Mouse (Mus musculus): ENCODE data around the gene Lama4. TPM values are rescaled to one million over a fixed set of nuclear protein-coding genes. Genes with fewer than 3 reads are reported as not detected.
A peak's percentile ranks its signal among the peaks of the same experiment; 100 is the strongest.

Gene Lama4
- total and polyA plus RNA-seq, 3 experiments, result not detected

DNA sequence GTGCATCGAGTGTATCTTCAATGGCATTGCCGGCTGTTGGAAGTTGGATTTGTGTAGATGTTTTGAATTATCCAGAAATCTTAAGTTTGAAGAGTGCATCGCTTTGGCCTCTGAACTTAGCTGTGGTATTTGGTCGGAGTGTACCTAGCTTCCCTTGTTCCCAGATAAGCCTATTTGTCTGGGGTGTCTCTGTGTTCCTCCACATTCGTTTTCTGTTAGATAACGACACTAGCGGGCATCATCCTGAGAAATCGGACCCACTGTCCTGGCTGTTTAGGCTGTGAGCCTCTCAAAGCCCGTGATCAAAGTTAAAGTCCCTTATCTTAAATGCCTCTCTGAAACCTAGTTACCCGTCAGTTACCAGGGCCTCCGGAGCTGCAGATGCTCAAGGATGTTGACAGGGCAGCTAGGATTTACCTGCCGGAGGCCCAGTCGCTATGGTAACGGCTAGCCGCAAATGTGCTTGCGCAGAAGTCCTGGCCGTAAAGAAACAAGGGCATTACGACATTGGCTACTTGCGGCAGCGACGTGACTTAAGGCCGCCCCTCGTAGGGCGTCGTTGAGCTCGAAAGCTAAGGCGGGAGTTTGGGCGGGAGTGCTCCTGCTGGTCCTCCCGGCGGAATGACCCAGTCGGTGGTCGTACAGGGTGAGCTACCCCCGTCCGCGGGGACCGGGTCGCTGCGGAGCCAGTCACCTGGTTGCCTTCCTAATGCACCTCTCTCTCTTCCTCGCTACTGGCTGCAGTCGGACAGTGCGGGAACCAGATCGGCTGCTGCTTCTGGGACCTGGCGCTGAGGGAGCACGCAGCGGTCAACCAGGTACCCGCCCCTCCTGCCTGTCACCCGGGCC lies 168.4 kb downstream of the Lama4 start, which contains the start of the genes Fam229b and Tube1:
Gene Fam229b, minus strand, starts transcription at position 453 of the 849 bp plus-strand sequence.
Gene Tube1, plus strand, starts transcription at position 515 of the 849 bp plus-strand sequence.
- Histone ChIP-seq H3K4me1 (ENCODE audit: control insufficient read depth in 1 of 2, insufficient read depth in 2 of 2, low read length in 2 of 2) (no peaks in the 10 kb centered on the region; a peak in 2 of 4 replicates), H3K4me3 (ENCODE audit: control insufficient read depth in 1 of 2, insufficient read depth in 1 of 2, low read depth in 2 of 2, low read length in 2 of 2) (peak within 1 kb of the TSS; percentile 67 to 92), H3K9ac (ENCODE audit: control insufficient read depth, low read depth, low read length, poor library complexity, severe bottlenecking) (peak within 1 kb of the TSS; percentile 91), H3K9me3 (replicated peaks; ENCODE audit: insufficient read depth, low read length) (no peaks in the 10 kb centered on the region), H3K27me3 (ENCODE audit: control insufficient read depth in 1 of 2, insufficient read depth in 2 of 2, low read length in 2 of 2) (no peaks in the 10 kb centered on the region), H3K79me2 (ENCODE audit: control insufficient read depth, insufficient read depth, low read length, poor library complexity) (no peaks in the 10 kb centered on the region), H3K36me3 (ENCODE audit: control insufficient read depth in 1 of 2, insufficient read depth in 2 of 2, low read length in 2 of 2) (peaks cover 0 to 7% of the 10 kb centered on the region in 2 experiments; a peak in 2 of 4 replicates), H3K27ac (ENCODE audit: control insufficient read depth, low read depth, low read length) (no peak within 1 kb of the TSS)
- DNase-seq (ENCODE audit: low read depth, low spot score), result peak; percentile 90
- peak; percentile 42; the same call in 1 of the 2 replicates for TF ChIP-seq ELF1 (IDR thresholded peaks at IDR 0.05; ENCODE audit: low read depth, low read length)
- no peak for TF ChIP-seq CTCF (IDR thresholded peaks at IDR 0.05 in 2 of 3, conservative IDR thresholded peaks at IDR 0.05 in 1 of 3; ENCODE audit: control insufficient read depth in 1 of 3, insufficient read depth in 1 of 3, low read depth in 2 of 3, low read length in 3 of 3, poor library complexity in 1 of 3, severe bottlenecking in 1 of 3)
- no peak for TF ChIP-seq POLR2AphosphoS2 (IDR thresholded peaks at IDR 0.05; ENCODE audit: low read length)
- no peak for TF ChIP-seq MYC (IDR thresholded peaks at IDR 0.05; ENCODE audit: low read depth, low read length)
- no peak for TF ChIP-seq USF2 (IDR thresholded peaks at IDR 0.05; ENCODE audit: borderline replicate concordance in 1 of 2, insufficient read depth in 1 of 2, low read depth in 1 of 2, low read length in 2 of 2)
- TF ChIP-seq NRF1 (IDR thresholded peaks at IDR 0.05; ENCODE audit: insufficient read depth, low read depth, low read length, poor library complexity, severe bottlenecking), result peak; percentile 64
- no peak for TF ChIP-seq SMC3 (IDR thresholded peaks at IDR 0.05; ENCODE audit: low read depth, low read length)
- no peak for TF ChIP-seq ZMIZ1 (IDR thresholded peaks at IDR 0.05; ENCODE audit: low read depth, low read length)
- no peak for TF ChIP-seq BHLHE40 (IDR thresholded peaks at IDR 0.05; ENCODE audit: borderline replicate concordance, low read depth, low read length)
- no peak for TF ChIP-seq EP300 (IDR thresholded peaks at IDR 0.05; ENCODE audit: low read depth in 1 of 2, low read length in 2 of 2)
- no peak for TF ChIP-seq ZNF384 (IDR thresholded peaks at IDR 0.05; ENCODE audit: low read depth, low read length)
- TF ChIP-seq NELFE (IDR thresholded peaks at IDR 0.05; ENCODE audit: low read depth, low read length), result peak; percentile 46; the same call in 1 of the 2 replicates
- TF ChIP-seq SIN3A (IDR thresholded peaks at IDR 0.05; ENCODE audit: low read length), result no peak; the same call in 1 of the 2 replicates
- no peak; the same call in 1 of the 2 replicates for TF ChIP-seq E2F4 (IDR thresholded peaks at IDR 0.05; ENCODE audit: borderline replicate concordance, low read depth, low read length)
- no peak for TF ChIP-seq POLR2AphosphoS5 (IDR thresholded peaks at IDR 0.05; ENCODE audit: borderline replicate concordance, low read depth, low read length)
- peak; percentile 19; the same call in 1 of the 2 replicates for TF ChIP-seq MXI1 (IDR thresholded peaks at IDR 0.05; ENCODE audit: low read depth, low read length)
- TF ChIP-seq HCFC1 (IDR thresholded peaks at IDR 0.05; ENCODE audit: low read depth, low read length), result peak; percentile 81
- no peak for TF ChIP-seq JUND (IDR thresholded peaks at IDR 0.05; ENCODE audit: low read depth, low read length)
- peak; percentile 69 to 70; a peak in 3 of 4 replicates for TF ChIP-seq POLR2A (IDR thresholded peaks at IDR 0.05; ENCODE audit: control insufficient read depth in 1 of 2, insufficient read depth in 1 of 2, low read depth in 1 of 2, low read length in 2 of 2, poor library complexity in 1 of 2)
- TF ChIP-seq TAL1 (IDR thresholded peaks at IDR 0.05; ENCODE audit: low read length), result no peak
- TF ChIP-seq UBTF (IDR thresholded peaks at IDR 0.05; ENCODE audit: borderline replicate concordance, insufficient read depth, low read depth, low read length), result no peak
- no peak for TF ChIP-seq CHD1 (IDR thresholded peaks at IDR 0.05; ENCODE audit: low read depth, low read length)
- no peak; the same call in 1 of the 2 replicates for TF ChIP-seq KAT2A (conservative IDR thresholded peaks at IDR 0.05; ENCODE audit: low read depth, low read length)
- 0 out of 2 replicates have a peak, but pooled peaks have one; percentile 24 for TF ChIP-seq TCF12 (IDR thresholded peaks at IDR 0.05; ENCODE audit: low read depth, low read length)
- no peak for TF ChIP-seq MAFK (IDR thresholded peaks at IDR 0.05; ENCODE audit: borderline replicate concordance, low read depth, low read length)
- TF ChIP-seq MYB (IDR thresholded peaks at IDR 0.05; ENCODE audit: low read depth, low read length), result no peak

Measured in MEL (cell line).